Mouse (Mus musculus) gonadal fat pad, adult 2 months (tissue): Measurements from ENCODE around the gene Tmem223. TPM values are rescaled to one million over a fixed set of nuclear protein-coding genes. Genes with fewer than 3 reads are reported as not detected.

Source experiments
- DNase-seq: peaks from one replicate; pipeline ENCODE4 v3.0.0-alpha.2; 2012; ENCODE audit warnings: low read depth
- polyA plus RNA-seq: library from polyadenylated mRNA; depleted of rRNA; stranded (reverse); fragments of >200 nt; gene quantifications from 2 replicates; pipeline ENCODE4 v1.2.3, GENCODE M21; 2012

Tmem223 gene
- polyA plus RNA-seq, 1 experiment, result 249 TPM

GRCm38 (mm10) chr19:8745382-8745781, 25.4 kb upstream of the Tmem223 start:
- DNase-seq, result no peak

DNA sequence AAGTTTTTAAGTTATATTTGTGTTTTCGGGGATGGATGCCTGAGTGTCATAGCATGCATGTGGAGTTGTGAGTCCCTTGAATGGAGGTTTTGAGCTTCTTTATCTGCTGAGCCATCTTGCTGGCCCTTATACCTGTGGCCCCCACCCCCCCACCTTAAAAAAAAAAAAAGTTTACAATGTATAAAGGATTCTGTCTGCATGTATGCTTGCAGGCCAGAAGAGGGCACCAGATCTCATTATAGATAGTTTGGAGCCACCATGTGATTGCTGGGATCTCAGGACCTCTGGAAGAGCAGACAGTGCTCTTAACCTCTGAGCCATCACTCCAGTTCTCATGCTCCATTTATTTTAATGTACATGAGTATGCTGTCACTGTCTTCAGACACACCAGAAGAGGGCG, 23.4 kb upstream of the Tmem223 start:
- no peak for DNase-seq

- no peak for DNase-seq
These were observed 15.1 kb upstream of the Tmem223 start for GRCm38 (mm10) chr19:8755652-8756051.

DNA sequence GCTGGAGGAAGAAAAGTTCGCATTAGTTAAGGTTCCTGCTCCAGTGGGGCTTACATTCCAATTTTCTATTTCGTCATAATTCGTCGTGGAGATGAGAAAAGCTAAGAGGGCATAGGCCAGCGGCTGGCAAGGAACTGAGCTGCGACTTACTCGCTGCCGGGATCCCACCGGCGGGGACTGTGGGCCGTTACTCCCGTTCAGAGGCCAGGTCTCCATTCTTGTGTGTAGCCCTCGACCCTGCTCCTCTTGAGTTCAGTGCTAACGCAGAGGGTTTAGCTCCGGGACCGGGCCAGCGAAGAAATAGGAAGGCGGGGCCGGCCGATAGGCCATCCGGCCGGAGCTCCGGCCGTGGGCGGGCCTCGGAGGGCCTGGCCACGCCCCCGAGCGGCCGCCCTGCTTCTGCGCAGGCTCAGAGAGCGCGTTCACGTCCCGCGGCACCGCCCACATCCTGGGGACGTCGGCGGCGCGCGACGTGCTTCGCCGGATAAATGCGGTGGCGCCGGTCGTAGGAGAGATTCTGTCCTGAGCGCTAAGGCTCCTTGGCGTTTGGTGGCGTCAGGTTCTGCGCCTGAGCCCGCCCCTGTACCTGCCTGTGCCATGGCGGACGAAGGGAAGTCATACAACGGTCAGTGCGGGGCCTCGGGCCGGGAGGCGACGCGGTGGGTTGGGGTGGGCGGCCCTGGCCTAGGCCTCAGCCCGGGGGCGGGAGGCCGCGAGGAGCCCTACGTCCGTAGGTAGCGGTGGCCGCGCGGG, 14.0 kb upstream of the Tmem223 start, which contains the start of gene Nxf1:
TSS of gene Nxf1 (plus strand) at position 439 of the 753 bp plus-strand sequence.
- DNase-seq, result no peak

DNA sequence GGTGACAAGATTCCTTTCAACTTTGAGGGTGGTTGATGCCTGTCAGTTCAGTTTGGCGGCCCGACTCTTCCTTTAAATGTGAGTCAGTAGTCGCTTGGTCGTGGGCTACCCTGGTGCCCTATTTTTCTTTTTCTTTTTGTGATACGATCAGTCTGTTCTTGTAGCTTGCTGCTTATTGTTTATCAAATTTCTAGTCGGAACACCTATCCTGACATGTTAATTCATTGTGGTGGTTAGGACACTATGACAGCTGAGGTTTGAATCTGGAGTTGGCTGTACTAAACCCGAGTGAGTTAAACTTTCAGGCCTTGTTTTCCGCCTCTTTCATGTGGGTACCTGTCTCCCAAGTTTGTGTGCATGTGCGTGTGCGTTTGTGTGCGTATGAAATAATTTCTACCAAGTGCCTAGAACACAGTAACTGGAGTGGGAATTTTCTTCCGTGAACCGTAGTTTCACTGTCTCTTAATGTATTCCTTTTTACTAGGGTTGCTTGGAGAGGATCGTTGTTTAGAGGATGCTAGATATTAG, 13.3 kb upstream of the Tmem223 start:
- DNase-seq, result no peak

DNA sequence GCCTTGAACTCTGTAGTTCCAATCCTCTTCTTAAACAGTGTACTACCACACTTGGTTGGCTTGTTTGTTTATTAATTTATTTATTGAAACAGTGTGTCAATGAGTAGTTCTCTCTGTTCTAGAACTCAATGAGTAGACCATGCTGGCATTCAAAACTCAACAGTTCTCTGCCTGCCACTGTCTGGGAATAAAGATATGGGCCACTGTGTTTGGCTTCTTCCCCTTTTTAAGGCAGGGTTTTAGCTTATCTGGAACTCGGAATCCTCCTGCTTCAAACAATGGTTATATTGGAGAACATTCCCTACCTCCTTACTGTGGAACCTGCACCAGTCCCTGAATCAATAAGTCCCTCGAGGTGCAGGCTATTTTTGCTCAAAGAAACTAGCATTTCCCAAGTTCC, 11.9 kb upstream of the Tmem223 start:
- no peak for DNase-seq

DNA sequence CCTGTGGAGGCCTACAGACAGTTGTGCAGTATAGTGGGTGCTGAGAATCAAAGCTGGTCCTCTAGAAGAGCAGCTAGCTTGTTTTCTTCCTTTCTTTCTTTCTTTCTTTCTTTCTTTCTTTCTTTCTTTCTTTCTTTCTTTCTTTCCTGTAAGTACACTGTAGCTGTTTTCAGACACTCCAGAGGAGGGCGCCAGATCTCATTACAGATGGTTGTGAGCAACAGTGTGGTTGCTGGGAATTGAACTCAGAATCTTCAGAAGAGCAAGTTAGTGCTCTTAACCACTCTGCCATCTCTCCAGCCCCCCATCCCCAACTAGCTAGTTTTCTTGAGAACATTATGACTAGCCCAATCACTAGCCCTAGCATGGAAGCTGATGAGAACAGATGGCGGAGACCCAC, 10.0 kb upstream of the Tmem223 start:
- DNase-seq, result no peak

GRCm38 (mm10) chr19:8763276-8763675, 7.5 kb upstream of the Tmem223 start:
- DNase-seq, result no peak

- DNase-seq, result no peak
These were observed 5.2 kb upstream of the Tmem223 start for GRCm38 (mm10) chr19:8765562-8765961.

DNA sequence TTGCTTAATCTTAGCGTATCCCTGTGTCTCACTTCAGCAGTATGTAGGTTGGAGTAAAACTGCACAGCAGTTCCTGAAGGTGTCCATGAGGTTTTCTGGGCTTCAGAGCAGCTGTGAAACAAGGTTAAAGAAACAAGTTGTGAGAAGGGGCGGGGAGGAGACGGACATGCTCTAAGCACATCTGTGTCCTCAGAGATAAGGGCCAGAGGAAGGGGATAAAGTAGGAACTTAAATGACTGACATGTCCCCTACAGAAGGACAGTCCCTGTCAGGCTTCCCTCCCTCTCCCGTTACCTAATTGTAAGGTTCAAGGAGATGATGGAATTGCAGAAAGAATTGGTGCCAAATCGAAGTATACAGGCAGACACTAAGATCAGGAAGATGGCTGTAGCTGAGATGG, 2.2 kb downstream of the Tmem223 start:
- DNase-seq, result no peak

GRCm38 (mm10) chr19:8773409-8773808, 2.6 kb downstream of the Tmem223 start:
- DNase-seq, result no peak

- DNase-seq, result no peak
These were observed 3.5 kb downstream of the Tmem223 start, which contains the start of gene Tmem179b for GRCm38 (mm10) chr19:8774086-8774835. Tmem179b (minus strand) TSS chr19:8774467.

GRCm38 (mm10) chr19:8774951-8775421, 4.2 kb downstream of the Tmem223 start:
- no peak for DNase-seq

GRCm38 (mm10) chr19:8786008-8786781, 15.4 kb downstream of the Tmem223 start, which contains the start of gene Taf6l:
Taf6l (minus strand) TSS chr19:8786417.
- DNase-seq, result peak; percentile 82

DNA sequence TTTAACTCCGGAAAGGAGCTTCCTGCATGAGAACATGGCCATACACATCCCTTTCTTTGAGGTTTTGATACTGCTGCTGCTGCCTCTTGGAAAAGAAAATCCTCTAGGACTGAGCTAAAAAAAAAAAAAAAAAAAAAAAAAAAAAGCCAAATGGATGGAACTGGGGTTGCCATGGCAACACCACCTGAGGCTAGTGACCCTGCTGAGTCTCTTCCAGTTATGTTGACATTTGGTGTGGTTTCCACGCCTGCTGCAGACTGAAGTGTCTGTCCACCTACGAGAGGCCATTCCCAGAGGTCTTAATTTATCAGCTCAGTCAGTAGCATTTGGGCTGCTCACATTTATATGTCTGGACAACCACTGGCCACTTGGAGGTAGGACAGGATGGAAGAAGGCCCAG, 17.7 kb downstream of the Tmem223 start:
- DNase-seq, result no peak

- DNase-seq, result no peak
These were observed 18.4 kb downstream of the Tmem223 start for GRCm38 (mm10) chr19:8789171-8789570.

DNA sequence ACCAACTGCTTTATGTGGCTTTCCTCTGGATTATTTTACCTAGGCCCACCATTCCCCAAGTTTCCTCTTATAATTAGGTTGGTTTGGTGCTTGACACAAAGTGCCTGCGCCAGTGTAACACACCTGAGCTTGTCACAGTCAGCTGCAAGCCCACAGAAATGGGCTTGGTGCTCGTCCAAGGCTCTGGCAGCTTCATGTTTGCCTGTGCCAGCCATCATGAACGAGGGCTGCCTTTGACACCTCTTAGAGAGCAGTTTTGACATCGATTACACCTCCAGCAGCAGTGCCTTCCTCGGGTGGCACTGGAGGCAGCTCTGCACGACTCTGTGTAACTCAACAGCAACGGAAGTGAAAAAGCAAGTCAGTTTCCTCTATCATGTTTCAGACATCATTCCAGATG, 19.4 kb downstream of the Tmem223 start:
- DNase-seq, result no peak

- DNase-seq, result peak; percentile 46
These were observed 27.6 kb downstream of the Tmem223 start, which contains the start of gene Polr2g for GRCm38 (mm10) chr19:8798264-8798946. Polr2g (minus strand) TSS chr19:8798577.

- DNase-seq, result no peak
These were observed 28.1 kb downstream of the Tmem223 start for GRCm38 (mm10) chr19:8798947-8799315.

DNA sequence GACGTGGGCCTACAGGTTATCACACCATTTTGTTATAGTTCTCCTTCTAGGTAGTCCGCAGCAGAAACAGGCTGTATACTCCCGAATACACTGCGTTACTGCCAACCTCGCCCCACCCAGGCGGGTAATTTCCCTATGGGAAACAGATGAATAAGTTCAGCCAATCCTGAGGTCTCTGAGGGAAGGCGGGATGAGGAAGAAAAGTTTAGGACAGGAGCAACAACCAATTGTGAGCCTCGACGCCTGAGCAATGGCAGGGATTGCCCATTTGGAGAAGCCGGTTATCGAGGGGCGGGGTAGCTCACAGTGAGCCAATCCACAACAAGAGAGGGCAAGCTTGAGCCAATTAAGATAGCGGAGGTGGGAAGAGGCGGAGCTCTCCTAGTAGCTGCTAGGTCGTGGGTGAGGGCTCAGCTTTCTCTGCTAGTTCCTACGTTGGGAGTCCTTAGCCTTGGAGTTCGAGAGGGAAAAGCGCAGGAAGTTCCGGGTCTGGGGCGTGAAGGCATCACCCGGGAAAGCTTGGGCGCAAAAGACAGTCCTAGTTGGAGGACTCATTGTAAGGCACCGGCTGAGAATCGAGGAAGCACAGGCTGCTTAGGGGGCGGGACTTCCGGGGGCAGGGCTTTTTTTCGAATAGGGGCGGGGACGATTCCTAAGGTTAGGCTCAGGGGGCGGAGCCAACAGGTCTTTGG, 31.5 kb downstream of the Tmem223 start, which contains the start of gene Zbtb3:
TSS of gene Zbtb3 (plus strand) at position 426 of the 692 bp plus-strand sequence.
- DNase-seq, result peak; percentile 98
